Mouse (Mus musculus): ENCODE results near the gene Sephs1. TPM values are rescaled to one million over a fixed set of nuclear protein-coding genes. Genes with fewer than 3 reads are reported as not detected.
A peak's percentile ranks its signal among the peaks of the same experiment; 100 is the strongest.

Gene Sephs1
- polyA plus RNA-seq (2014; fragmentation: Nextera tagmentation; extraction: Ambion mirVana): 148 and 156 TPM in 2 replicates

- ATAC-seq (replicated peaks; ENCODE audit: insufficient number of reproducible peaks, low FRiP score, low TSS enrichment, low read depth) (peak; percentile 73), DNase-seq (ENCODE audit: low spot score) (peak; percentile 87)
- Histone ChIP-seq H3K36me3 (replicated peaks; ENCODE audit: control insufficient read depth, insufficient read depth, low read depth, low read length) (no peaks in the 10 kb centered on the region; the same call in none of the 2 replicates), H3K9me3 (replicated peaks; ENCODE audit: control insufficient read depth, low read length) (no peaks in the 10 kb centered on the region), H3K27ac (replicated peaks; ENCODE audit: low read depth, low read length) (peak within 1 kb of the TSS; percentile 100), H3K27me3 (ENCODE audit: control insufficient read depth, insufficient read depth, low read length) (no peaks in the 10 kb centered on the region), H3K4me1 (ENCODE audit: control insufficient read depth, insufficient read depth, low read length) (peaks cover 4% of the 10 kb centered on the region; the same call in 1 of the 2 replicates), H3K4me3 (ENCODE audit: low read depth, low read length) (peak within 1 kb of the TSS; percentile 67), H3K4me2 (ENCODE audit: low read depth, low read length) (peak within 1 kb of the TSS; percentile 69), H3K9ac (replicated peaks; ENCODE audit: low read length) (peak within 1 kb of the TSS; percentile 98)
- WGBS: under 1% methylated on average over 103 of the region's 115 CpGs
Measured at GRCm38 (mm10) chr2:4881350-4882248, at the start of gene Sephs1. TSS of gene Sephs1 (plus strand) at chr2:4881564.

DNA sequence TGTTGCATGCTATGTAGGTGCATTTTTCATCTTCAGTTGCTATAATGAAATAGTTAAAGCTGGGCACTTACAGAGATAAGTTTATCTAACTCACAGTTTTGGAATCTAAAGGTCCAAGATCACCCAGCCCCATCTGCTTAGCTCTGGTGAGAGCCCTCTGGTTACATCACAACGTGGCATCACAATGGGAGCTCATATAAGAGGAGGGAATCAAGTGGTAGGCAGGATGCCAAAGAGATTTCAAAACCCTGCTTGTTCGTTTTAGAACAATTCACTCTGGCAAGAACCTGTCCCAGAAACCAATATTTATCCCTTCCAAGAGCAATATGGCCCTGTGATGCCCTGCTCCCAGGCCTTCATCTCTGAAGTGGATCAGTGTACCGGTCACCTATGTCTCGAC, 49.2 kb upstream of the Sephs1 start:
- Histone ChIP-seq H3K9ac (replicated peaks; ENCODE audit: low read length) (no peak overlapping the region), H3K9me3 (replicated peaks; ENCODE audit: control insufficient read depth, low read length) (no peaks in the 10 kb centered on the region), H3K27me3 (ENCODE audit: control insufficient read depth, insufficient read depth, low read length) (no peaks in the 10 kb centered on the region), H3K4me1 (ENCODE audit: control insufficient read depth, insufficient read depth, low read length) (no peaks in the 10 kb centered on the region), H3K36me3 (replicated peaks; ENCODE audit: control insufficient read depth, insufficient read depth, low read depth, low read length) (no peaks in the 10 kb centered on the region), H3K4me2 (ENCODE audit: low read depth, low read length) (no peak overlapping the region), H3K4me3 (ENCODE audit: low read depth, low read length) (no peak overlapping the region), H3K27ac (replicated peaks; ENCODE audit: low read depth, low read length) (no peak overlapping the region)
- 77% methylated on average over 4 of the region's 4 CpGs for WGBS
- no peak for ATAC-seq (replicated peaks; ENCODE audit: insufficient number of reproducible peaks, low FRiP score, low TSS enrichment, low read depth)
- no peak for DNase-seq (ENCODE audit: low spot score)

GRCm38 (mm10) chr2:4849449-4849848, 31.9 kb upstream of the Sephs1 start:
- no peak for DNase-seq (ENCODE audit: low spot score)
- no peaks in the 10 kb centered on the region for H3K4me1 ChIP-seq (ENCODE audit: control insufficient read depth, insufficient read depth, low read length)
- H3K36me3 ChIP-seq (replicated peaks; ENCODE audit: control insufficient read depth, insufficient read depth, low read depth, low read length): no peaks in the 10 kb centered on the region
- no peak overlapping the region for H3K27ac ChIP-seq (replicated peaks; ENCODE audit: low read depth, low read length)
- no peak for ATAC-seq (replicated peaks; ENCODE audit: insufficient number of reproducible peaks, low FRiP score, low TSS enrichment, low read depth)
- H3K9me3 ChIP-seq (replicated peaks; ENCODE audit: control insufficient read depth, low read length): no peaks in the 10 kb centered on the region
- 71% methylated on average over 2 of the region's 2 CpGs for WGBS
- no peak overlapping the region for H3K4me2 ChIP-seq (ENCODE audit: low read depth, low read length)
- H3K4me3 ChIP-seq (ENCODE audit: low read depth, low read length): no peak overlapping the region
- H3K27me3 ChIP-seq (ENCODE audit: control insufficient read depth, insufficient read depth, low read length): no peaks in the 10 kb centered on the region
- H3K9ac ChIP-seq (replicated peaks; ENCODE audit: low read length): no peak overlapping the region

- no peak overlapping the region for H3K27ac ChIP-seq (replicated peaks; ENCODE audit: low read depth, low read length)
- WGBS: 74% methylated on average over 5 of the region's 5 CpGs
- ATAC-seq (replicated peaks; ENCODE audit: insufficient number of reproducible peaks, low FRiP score, low TSS enrichment, low read depth) (no peak), DNase-seq (ENCODE audit: low spot score) (no peak)
- H3K9ac ChIP-seq (replicated peaks; ENCODE audit: low read length): no peak overlapping the region
- no peaks in the 10 kb centered on the region for H3K27me3 ChIP-seq (ENCODE audit: control insufficient read depth, insufficient read depth, low read length)
- no peaks in the 10 kb centered on the region for H3K36me3 ChIP-seq (replicated peaks; ENCODE audit: control insufficient read depth, insufficient read depth, low read depth, low read length)
- no peak overlapping the region for H3K4me3 ChIP-seq (ENCODE audit: low read depth, low read length)
- no peaks in the 10 kb centered on the region for H3K4me1 ChIP-seq (ENCODE audit: control insufficient read depth, insufficient read depth, low read length)
- no peak overlapping the region for H3K4me2 ChIP-seq (ENCODE audit: low read depth, low read length)
- H3K9me3 ChIP-seq (replicated peaks; ENCODE audit: control insufficient read depth, low read length): no peaks in the 10 kb centered on the region
Measured at GRCm38 (mm10) chr2:4857186-4857585, 24.2 kb upstream of the Sephs1 start.

DNA sequence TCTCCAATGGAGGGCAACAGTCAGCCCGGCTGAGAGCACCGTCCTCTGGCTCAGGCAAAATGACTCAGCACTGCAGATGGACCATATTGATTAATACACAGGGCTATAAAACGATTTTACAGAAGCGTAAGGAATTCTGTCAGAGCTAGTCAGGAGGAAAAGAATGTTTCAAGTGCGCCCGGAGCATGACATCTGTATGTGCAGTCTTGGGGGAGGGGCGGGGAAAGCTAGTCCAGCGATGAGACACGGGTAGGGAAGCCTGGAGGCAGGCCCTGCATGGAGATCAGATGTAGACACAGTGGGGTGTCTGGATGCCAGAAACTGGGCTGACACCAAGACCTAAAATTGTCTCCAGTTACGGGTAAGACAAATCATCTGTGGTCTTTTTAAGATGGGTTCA, 23.2 kb upstream of the Sephs1 start:
- Histone ChIP-seq H3K27me3 (ENCODE audit: control insufficient read depth, insufficient read depth, low read length) (no peaks in the 10 kb centered on the region), H3K27ac (replicated peaks; ENCODE audit: low read depth, low read length) (no peak overlapping the region), H3K4me3 (ENCODE audit: low read depth, low read length) (no peak overlapping the region), H3K4me2 (ENCODE audit: low read depth, low read length) (no peak overlapping the region), H3K9me3 (replicated peaks; ENCODE audit: control insufficient read depth, low read length) (no peaks in the 10 kb centered on the region), H3K4me1 (ENCODE audit: control insufficient read depth, insufficient read depth, low read length) (no peaks in the 10 kb centered on the region), H3K36me3 (replicated peaks; ENCODE audit: control insufficient read depth, insufficient read depth, low read depth, low read length) (no peaks in the 10 kb centered on the region), H3K9ac (replicated peaks; ENCODE audit: low read length) (no peak overlapping the region)
- WGBS: 73% methylated on average over 10 of the region's 10 CpGs
- peak; percentile 23 for DNase-seq (ENCODE audit: low spot score)
- no peak for ATAC-seq (replicated peaks; ENCODE audit: insufficient number of reproducible peaks, low FRiP score, low TSS enrichment, low read depth)

DNA sequence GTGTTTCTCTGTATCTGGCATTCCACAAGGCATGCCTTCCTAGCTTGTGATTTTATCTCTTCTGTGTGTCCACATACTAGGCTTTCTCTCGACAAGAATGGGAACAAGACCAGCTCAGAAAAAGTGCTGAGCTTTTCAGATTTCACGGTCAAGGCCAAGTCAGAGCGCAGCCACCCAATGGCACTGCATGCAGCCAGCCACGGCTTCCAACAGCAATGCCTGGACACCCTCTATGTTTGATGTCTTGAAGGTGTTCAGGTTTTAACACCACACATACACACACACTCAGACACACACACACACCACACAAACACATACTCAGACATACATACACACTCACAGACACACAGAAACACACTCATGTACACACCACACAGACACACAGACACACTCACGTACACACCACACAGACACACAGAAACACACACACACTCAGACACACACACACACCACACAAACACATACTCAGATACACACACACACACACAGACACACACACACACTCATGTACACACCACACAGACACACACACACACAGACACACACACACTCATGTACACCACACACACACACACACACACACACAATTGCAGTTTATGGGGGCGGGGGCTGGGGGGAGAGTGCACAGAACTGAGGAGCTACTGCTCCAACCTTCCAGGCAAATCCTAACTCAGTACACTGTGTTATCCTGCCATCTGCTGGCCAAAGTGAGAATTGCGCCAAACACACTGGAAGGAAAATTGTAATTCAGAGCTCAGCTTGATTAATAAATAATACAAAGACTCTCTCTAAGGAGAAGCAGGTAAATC, 17.2 kb upstream of the Sephs1 start:
- Histone ChIP-seq H3K4me3 (ENCODE audit: low read depth, low read length) (no peak overlapping the region), H3K9ac (replicated peaks; ENCODE audit: low read length) (no peak overlapping the region), H3K27me3 (ENCODE audit: control insufficient read depth, insufficient read depth, low read length) (no peaks in the 10 kb centered on the region), H3K27ac (replicated peaks; ENCODE audit: low read depth, low read length) (no peak overlapping the region), H3K9me3 (replicated peaks; ENCODE audit: control insufficient read depth, low read length) (no peaks in the 10 kb centered on the region), H3K4me1 (ENCODE audit: control insufficient read depth, insufficient read depth, low read length) (no peaks in the 10 kb centered on the region), H3K36me3 (replicated peaks; ENCODE audit: control insufficient read depth, insufficient read depth, low read depth, low read length) (no peaks in the 10 kb centered on the region), H3K4me2 (ENCODE audit: low read depth, low read length) (no peak overlapping the region)
- ATAC-seq (replicated peaks; ENCODE audit: insufficient number of reproducible peaks, low FRiP score, low TSS enrichment, low read depth) (peak; percentile 61), DNase-seq (ENCODE audit: low spot score) (peak; percentile 89)
- 48% methylated on average over 7 of the region's 7 CpGs for WGBS

DNA sequence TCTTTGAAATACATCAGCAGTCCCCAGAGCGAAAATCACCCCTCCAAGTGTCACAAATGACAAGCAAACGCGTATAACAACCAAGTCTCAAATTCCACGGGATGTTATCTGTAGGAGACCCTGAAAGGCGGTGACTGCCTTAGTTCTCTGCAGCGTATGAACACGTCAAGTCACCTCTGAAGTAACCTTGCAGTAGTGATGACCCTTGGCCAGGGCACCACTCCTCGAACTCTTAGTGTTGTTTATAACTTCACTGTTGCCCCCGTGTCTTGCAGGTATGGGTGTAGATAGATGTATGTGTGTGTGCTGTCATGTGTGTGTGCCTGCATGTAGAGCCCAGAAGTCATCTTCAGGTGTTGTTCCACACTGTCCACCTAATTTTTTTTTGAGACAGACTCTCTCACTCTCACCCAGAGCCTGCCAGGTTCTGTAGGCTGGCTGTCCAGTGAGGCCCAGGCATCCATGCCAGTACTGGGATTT, 16.5 kb upstream of the Sephs1 start:
- ATAC-seq (replicated peaks; ENCODE audit: insufficient number of reproducible peaks, low FRiP score, low TSS enrichment, low read depth): peak; percentile 27; the same call in 1 of the 2 replicates

More for the DNA sequence above, 16.5 kb upstream of the Sephs1 start:
- no peaks in the 10 kb centered on the region for H3K9me3 ChIP-seq (replicated peaks; ENCODE audit: control insufficient read depth, low read length)
- no peaks in the 10 kb centered on the region for H3K27me3 ChIP-seq (ENCODE audit: control insufficient read depth, insufficient read depth, low read length)
- no peak overlapping the region for H3K27ac ChIP-seq (replicated peaks; ENCODE audit: low read depth, low read length)
- H3K36me3 ChIP-seq (replicated peaks; ENCODE audit: control insufficient read depth, insufficient read depth, low read depth, low read length): no peaks in the 10 kb centered on the region
- H3K4me3 ChIP-seq (ENCODE audit: low read depth, low read length): no peak overlapping the region
- no peak overlapping the region for H3K9ac ChIP-seq (replicated peaks; ENCODE audit: low read length)
- 50% methylated on average over 9 of the region's 9 CpGs for WGBS
- no peak for DNase-seq (ENCODE audit: low spot score)
- no peaks in the 10 kb centered on the region for H3K4me1 ChIP-seq (ENCODE audit: control insufficient read depth, insufficient read depth, low read length)
- no peak overlapping the region for H3K4me2 ChIP-seq (ENCODE audit: low read depth, low read length)

Measured in embryonic facial prominence, embryonic 11.5 days (tissue).